Mouse (Mus musculus) liver, embryonic 14.5 days (tissue): ENCODE results near the gene Itga1. TPM values are rescaled to one million over a fixed set of nuclear protein-coding genes. Genes with fewer than 3 reads are reported as not detected.

ENCODE experiments used
- ATAC-seq: fragments of 200-750 bp; cut with Nextera tagmentation; 2 replicates; pipeline ENCODE4 v1.8.0; 2017; ENCODE audit warnings: moderate number of reproducible peaks, mild to moderate bottlenecking, moderate library complexity; ENCODE audit not compliant: insufficient read depth
- DNase-seq, 3 experiments: peaks; one replicate each; pipeline ENCODE4 v3.0.0-alpha.2; 2012 to 2013; ENCODE audit warnings: low read depth in 3 of 3, low spot score in 3 of 3
- H3K27ac ChIP-seq: fragments of 300-500 bp; sonication (generic); 2 replicates; pipeline ENCODE4 v1.5.1; 2014; ENCODE audit warnings: moderate library complexity, mild to moderate bottlenecking, control low read depth, inconsistent platforms
- H3K27me3 ChIP-seq: fragments of 300-500 bp; sonication (generic); 2 replicates; pipeline ENCODE4 v1.6.1; 2014; ENCODE audit warnings: mild to moderate bottlenecking, low read length, moderate library complexity; ENCODE audit not compliant: control insufficient read depth, insufficient read depth
- H3K36me3 ChIP-seq: fragments of 300-500 bp; sonication (generic); replicated peaks from 2 replicates; pipeline ENCODE4 v1.6.1; 2014; ENCODE audit warnings: low read depth; ENCODE audit not compliant: control insufficient read depth, insufficient read depth
- H3K4me1 ChIP-seq, 2 experiments: fragments of 200-500 bp in 1 of 2; fragments of 300-500 bp in 1 of 2; sonication (generic) in 1 of 2; replicated peaks; 2 replicates each; pipeline ENCODE4 v1.6.1; 2012 to 2014; ENCODE audit warnings: antibody characterized with exemption in 1 of 2, inconsistent platforms in 1 of 2, low read length in 1 of 2; ENCODE audit not compliant: control insufficient read depth in 2 of 2, insufficient read depth in 2 of 2
- H3K4me2 ChIP-seq: fragments of 300-500 bp; sonication (generic); 2 replicates; pipeline ENCODE4 v1.6.1; 2014; ENCODE audit warnings: low read depth, mild to moderate bottlenecking, control low read depth, moderate library complexity
- H3K4me3 ChIP-seq, 2 experiments: fragments of 200-500 bp in 1 of 2; fragments of 300-500 bp in 1 of 2; sonication (generic) in 1 of 2; 2 replicates each; pipeline ENCODE4 v1.5.1; 2012 to 2014; ENCODE audit warnings: low read depth in 2 of 2, low read length in 2 of 2, mild to moderate bottlenecking in 2 of 2, control low read depth in 1 of 2, inconsistent platforms in 1 of 2, moderate library complexity in 1 of 2; ENCODE audit not compliant: insufficient read depth in 1 of 2
- H3K9ac ChIP-seq: fragments of 300-500 bp; sonication (generic); replicated peaks from 2 replicates; pipeline ENCODE4 v1.6.1; 2014; ENCODE audit warnings: mild to moderate bottlenecking, control low read depth, moderate library complexity
- H3K9me3 ChIP-seq: fragments of 300-500 bp; sonication (generic); 2 replicates; pipeline ENCODE4 v1.6.1; 2016; ENCODE audit warnings: low read length, mixed read lengths; ENCODE audit not compliant: control insufficient read depth
- CTCF ChIP-seq: IDR thresholded peaks from 2 replicates; pipeline ENCODE4 v1.5.1; 2016; ENCODE audit warnings: antibody characterized with exemption, low read depth, control low read depth
- EP300 ChIP-seq: IDR thresholded peaks from 2 replicates; pipeline ENCODE4 v1.6.1; 2016; ENCODE audit warnings: antibody characterized with exemption, low read depth
- WGBS: fragments of 180-500 bp; shearing (Covaris S2); extraction: QIAGEN DNeasy Blood & Tissue Kit; methylation state at CpG from one replicate; pipeline ENCODE4 v1.1.7; 2014; ENCODE audit not compliant: insufficient replicate concordance; 5-methylcytosine and 5-hydroxymethylcytosine counted together
- polyA plus RNA-seq, 2 experiments: library from polyadenylated mRNA; depleted of rRNA in 1 of 2; stranded (reverse) in 1 of 2; unstranded in 1 of 2; fragments of >200 nt; fragmentation: Nextera tagmentation in 1 of 2; extraction: Ambion mirVana in 1 of 2; gene quantifications; 2 replicates each; pipeline versions ENCODE4 v1.2.1 to v1.2.3; 2012 to 2014

Gene Itga1
- polyA plus RNA-seq, 2 experiments, result 0.94 to 2.8 TPM

DNA sequence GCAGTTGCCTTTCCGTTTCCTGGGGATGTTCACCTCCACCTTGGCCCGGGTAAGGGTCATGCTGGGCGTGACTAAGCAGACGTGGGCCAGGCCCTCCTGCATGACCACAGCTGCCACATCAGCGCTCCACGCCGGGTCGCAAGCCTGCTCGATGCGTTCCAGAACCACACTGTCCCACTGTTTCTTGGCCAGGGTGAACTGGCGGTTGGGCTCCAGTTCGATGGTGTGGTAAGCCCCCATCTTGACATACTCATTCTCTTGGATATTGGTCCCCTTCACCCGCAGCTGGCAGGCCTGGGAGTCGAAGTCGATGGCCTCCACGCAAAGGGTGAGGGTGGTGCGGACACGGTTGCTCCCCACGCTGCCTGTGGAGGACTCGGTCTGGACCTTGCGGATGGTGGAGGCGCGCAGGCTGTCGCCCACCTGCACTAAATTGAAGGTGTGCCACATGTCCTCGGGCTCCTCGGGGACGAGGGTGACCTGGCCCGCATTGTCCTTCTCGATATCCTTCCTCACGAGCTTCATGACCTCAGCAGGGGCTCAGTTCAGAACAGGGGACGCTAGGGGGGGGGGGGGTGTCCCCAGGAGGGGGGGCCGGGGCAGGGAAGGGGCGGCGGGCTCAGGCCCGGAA lies 12.3 kb downstream of the Itga1 start:
- Histone ChIP-seq H3K4me3 (peak overlapping the region; percentile 67 to 93), H3K9ac (peak overlapping the region; percentile 95), H3K4me1 (peaks cover 15 to 19% of the 10 kb centered on the region in 2 experiments), H3K36me3 (peaks cover 18% of the 10 kb centered on the region), H3K27me3 (no peaks in the 10 kb centered on the region), H3K4me2 (peak overlapping the region; percentile 100), H3K27ac (peak overlapping the region; percentile 98), H3K9me3 (no peaks in the 10 kb centered on the region)
- peak in 1 of 3 experiments; percentile 30 for DNase-seq
- ATAC-seq, result peak; percentile 27
- TF ChIP-seq CTCF (no peak), EP300 (no peak)
- 2% methylated on average over 34 of the region's 35 CpGs for WGBS

DNA sequence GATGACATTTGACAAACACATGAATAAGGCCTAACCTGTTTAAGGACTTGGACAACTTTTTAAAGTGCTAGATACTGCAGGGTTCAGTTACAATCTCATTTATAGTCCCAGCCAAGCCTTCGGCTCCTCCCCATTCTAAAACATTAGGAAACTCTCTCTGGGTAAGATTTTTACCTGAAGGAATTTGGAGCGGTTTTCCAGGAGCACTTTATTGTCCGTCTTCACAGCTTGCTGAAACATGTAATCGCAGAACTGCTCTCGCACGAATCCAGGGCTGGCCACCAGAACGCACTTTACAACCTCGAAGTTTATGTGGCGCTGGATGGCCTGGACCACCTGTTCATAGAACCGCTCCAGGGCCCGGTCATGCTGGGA lies 12.8 kb downstream of the Itga1 start:
- WGBS, result 45% methylated on average over 11 of the region's 11 CpGs
- TF ChIP-seq EP300 (no peak), CTCF (no peak)
- peak overlapping the region; percentile 67 to 93 for H3K4me3 ChIP-seq
- H3K9me3 ChIP-seq, result no peaks in the 10 kb centered on the region
- peak overlapping the region; percentile 95 for H3K9ac ChIP-seq
- H3K36me3 ChIP-seq, result peaks cover 18% of the 10 kb centered on the region
- peaks cover 15 to 19% of the 10 kb centered on the region in 2 experiments for H3K4me1 ChIP-seq
- H3K27me3 ChIP-seq, result no peaks in the 10 kb centered on the region
- H3K27ac ChIP-seq, result peak overlapping the region; percentile 98
- H3K4me2 ChIP-seq, result peak overlapping the region; percentile 100
- ATAC-seq, result no peak
- no peak for DNase-seq

DNA sequence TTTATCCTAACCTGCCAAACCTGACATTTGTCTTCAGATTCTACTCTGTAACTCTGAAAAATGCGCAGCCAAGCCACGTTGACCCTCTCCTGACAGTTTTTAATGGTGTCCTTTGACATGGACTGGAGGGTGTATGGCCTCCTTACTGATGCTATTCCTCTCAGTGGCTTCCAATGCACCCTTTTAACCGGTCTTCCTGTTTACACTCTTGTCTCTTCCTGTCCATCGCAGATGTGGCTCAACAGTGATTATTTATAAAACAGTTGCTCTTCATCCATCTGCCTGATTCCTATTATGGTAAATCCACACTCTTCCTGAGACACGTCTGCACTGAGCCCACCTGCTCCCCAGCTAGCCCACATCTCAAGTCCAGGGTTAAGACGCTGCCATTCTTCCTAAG lies 15.8 kb downstream of the Itga1 start:
- no peak for TF ChIP-seq CTCF
- no peak for TF ChIP-seq EP300
- H3K9ac ChIP-seq, result no peak overlapping the region
- peaks cover 7 to 8% of the 10 kb centered on the region in 2 experiments; a peak in 3 of 4 replicates for H3K4me1 ChIP-seq
- 61% methylated on average over 6 of the region's 6 CpGs for WGBS
- H3K9me3 ChIP-seq, result no peaks in the 10 kb centered on the region
- no peak for ATAC-seq
- no peak overlapping the region for H3K27ac ChIP-seq
- H3K27me3 ChIP-seq, result no peaks in the 10 kb centered on the region
- no peak overlapping the region for H3K4me2 ChIP-seq
- H3K4me3 ChIP-seq, result no peak overlapping the region
- DNase-seq, result no peak
- peaks cover 18% of the 10 kb centered on the region for H3K36me3 ChIP-seq

DNA sequence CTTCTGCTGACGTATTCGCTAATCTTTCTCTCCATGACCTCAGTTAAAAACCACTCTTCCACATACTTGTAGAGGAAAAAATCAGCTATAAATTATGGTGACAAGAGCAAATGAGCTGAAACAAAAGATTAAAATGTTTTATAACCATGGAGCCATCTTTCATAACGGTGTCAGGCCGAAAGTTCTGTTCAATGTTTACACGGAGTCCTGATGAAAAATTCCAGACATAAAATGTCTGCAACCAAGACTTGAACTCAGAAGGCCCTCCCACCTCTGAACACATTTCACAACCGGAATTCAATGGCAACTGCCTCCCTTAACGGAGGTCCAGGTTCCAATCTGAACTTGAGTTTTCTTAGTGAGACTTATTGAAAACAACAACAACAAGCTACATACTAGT lies 19.4 kb downstream of the Itga1 start:
- H3K4me3 ChIP-seq, result no peak overlapping the region
- DNase-seq (no peak), ATAC-seq (no peak)
- no peaks in the 10 kb centered on the region for H3K9me3 ChIP-seq
- peaks cover 8% of the 10 kb centered on the region for H3K36me3 ChIP-seq
- H3K9ac ChIP-seq, result no peak overlapping the region
- H3K4me1 ChIP-seq, result peaks cover 0 to 2% of the 10 kb centered on the region in 2 experiments; a peak in 1 of 4 replicates
- WGBS, result 78% methylated on average over 7 of the region's 7 CpGs
- no peak for TF ChIP-seq CTCF
- no peak for TF ChIP-seq EP300
- no peak overlapping the region for H3K4me2 ChIP-seq
- no peak overlapping the region for H3K27ac ChIP-seq
- H3K27me3 ChIP-seq, result no peaks in the 10 kb centered on the region

DNA sequence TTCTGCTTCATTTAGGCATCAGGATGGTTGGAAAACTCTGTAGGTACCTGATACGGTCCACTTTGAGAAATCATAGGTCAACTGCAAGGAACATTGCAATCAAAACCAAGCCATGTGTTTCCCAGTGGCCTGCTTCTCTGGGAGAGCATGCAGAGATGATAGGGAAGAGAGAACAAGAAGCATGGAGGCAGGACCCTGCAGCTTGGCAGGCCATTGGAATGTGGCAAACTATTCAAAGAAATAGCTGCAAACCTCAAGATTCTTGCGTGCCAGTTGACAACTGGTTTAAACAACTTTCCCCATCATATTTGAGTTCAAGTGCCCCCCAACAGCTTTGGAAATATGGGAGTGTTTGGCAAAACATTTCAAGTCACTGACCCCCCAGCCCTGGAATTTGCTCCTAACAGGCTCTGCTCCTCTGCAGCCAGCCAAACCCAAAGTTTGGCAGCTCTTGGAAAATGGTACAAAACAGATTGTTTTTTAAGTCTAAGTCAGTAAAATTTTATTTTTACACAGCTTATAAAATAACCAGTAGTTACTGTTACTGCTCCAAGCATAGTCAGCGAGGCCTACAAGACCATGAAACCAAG lies 21.7 kb downstream of the Itga1 start:
- no peaks in the 10 kb centered on the region for H3K9me3 ChIP-seq
- no peak overlapping the region for H3K4me2 ChIP-seq
- no peak for DNase-seq
- 74% methylated on average over 3 of the region's 3 CpGs for WGBS
- ATAC-seq, result no peak
- H3K36me3 ChIP-seq, result no peaks in the 10 kb centered on the region
- no peak overlapping the region for H3K9ac ChIP-seq
- no peak overlapping the region for H3K4me3 ChIP-seq
- TF ChIP-seq EP300 (no peak), CTCF (no peak)
- no peak overlapping the region for H3K27ac ChIP-seq
- H3K27me3 ChIP-seq, result no peaks in the 10 kb centered on the region
- H3K4me1 ChIP-seq, result 0 out of 4 replicates have a peak, but pooled peaks cover 0 to 2% of the 10 kb centered on the region in 2 experiments
